Mouse (Mus musculus) limb, embryonic 14.5 days (tissue): ENCODE measurements around the gene Tbck. TPM values are rescaled to one million over a fixed set of nuclear protein-coding genes. Genes with fewer than 3 reads are reported as not detected.

ENCODE experiments used
- ATAC-seq: fragments of 200-750 bp; cut with Nextera tagmentation; 2 replicates; pipeline ENCODE4 v1.8.0; 2017; ENCODE audit warnings: low read depth, moderate number of reproducible peaks, moderate TSS enrichment; ENCODE audit not compliant: low FRiP score
- DNase-seq: peaks from one replicate; pipeline ENCODE4 v3.0.0-alpha.2; 2015; ENCODE audit warnings: low spot score
- H3K27ac ChIP-seq: fragments of 300-500 bp; sonication (generic); replicated peaks from 2 replicates; pipeline ENCODE4 v1.5.1; 2014; ENCODE audit warnings: low read depth, mild to moderate bottlenecking, low read length, moderate library complexity, mixed read lengths
- H3K27me3 ChIP-seq: fragments of 300-500 bp; sonication (generic); 2 replicates; pipeline ENCODE4 v1.6.1; 2014; ENCODE audit warnings: low read length, mixed read lengths; ENCODE audit not compliant: control insufficient read depth, insufficient read depth
- H3K36me3 ChIP-seq: fragments of 300-500 bp; sonication (generic); 2 replicates; pipeline ENCODE4 v1.6.1; 2014; ENCODE audit warnings: mild to moderate bottlenecking, low read length, moderate library complexity, mixed read lengths; ENCODE audit not compliant: control insufficient read depth, insufficient read depth
- H3K4me1 ChIP-seq: fragments of 300-500 bp; sonication (generic); 2 replicates; pipeline ENCODE4 v1.6.1; 2014; ENCODE audit warnings: antibody characterized with exemption, low read length, mixed read lengths; ENCODE audit not compliant: control insufficient read depth, insufficient read depth
- H3K4me2 ChIP-seq: fragments of 300-500 bp; sonication (generic); replicated peaks from 2 replicates; pipeline ENCODE4 v1.6.1; 2014; ENCODE audit warnings: low read depth, mild to moderate bottlenecking, low read length, moderate library complexity; ENCODE audit not compliant: severe bottlenecking
- H3K4me3 ChIP-seq: fragments of 300-500 bp; sonication (generic); replicated peaks from 2 replicates; pipeline ENCODE4 v1.5.1; 2014; ENCODE audit warnings: low read length
- H3K9ac ChIP-seq: fragments of 300-500 bp; sonication (generic); 2 replicates; pipeline ENCODE4 v1.6.1; 2014; ENCODE audit warnings: mild to moderate bottlenecking, low read depth, low read length, moderate library complexity; ENCODE audit not compliant: severe bottlenecking
- H3K9me3 ChIP-seq: fragments of 300-500 bp; sonication (generic); 2 replicates; pipeline ENCODE4 v1.6.1; 2016; ENCODE audit warnings: low read length; ENCODE audit not compliant: control insufficient read depth
- POLR2A ChIP-seq: fragments of 200-500 bp; IDR thresholded peaks from 2 replicates; pipeline ENCODE4 v1.8.0; 2012; ENCODE audit warnings: inconsistent platforms, mild to moderate bottlenecking, moderate library complexity, borderline replicate concordance; ENCODE audit not compliant: insufficient read depth, insufficient read length; ENCODE audit errors: extremely low read depth
- WGBS: fragments of 180-500 bp; shearing (Covaris S2); extraction: QIAGEN DNeasy Blood & Tissue Kit; methylation state at CpG from one replicate; pipeline ENCODE4 v1.1.7; 2014; 5-methylcytosine and 5-hydroxymethylcytosine counted together
- polyA plus RNA-seq, 2 experiments: library from polyadenylated mRNA; depleted of rRNA in 1 of 2; stranded (reverse) in 1 of 2; unstranded in 1 of 2; fragments of >200 nt; fragmentation: Nextera tagmentation in 1 of 2; extraction: Ambion mirVana in 1 of 2; gene quantifications; 2 replicates each; pipeline versions ENCODE4 v1.2.1 to v1.2.3; 2012 to 2014

The Tbck gene
- polyA plus RNA-seq, 2 experiments: 7.4 to 19.1 TPM

GRCm38 (mm10) chr3:132831179-132831873 is 147.4 kb downstream of the Tbck start:
- 80% methylated on average over 16 of the region's 16 CpGs for WGBS
- H3K9me3 ChIP-seq: no peaks in the 10 kb centered on the region
- H3K4me1 ChIP-seq: no peaks in the 10 kb centered on the region
- H3K27ac ChIP-seq: no peak overlapping the region
- no peak for DNase-seq
- H3K4me2 ChIP-seq: no peak overlapping the region
- TF ChIP-seq POLR2A: no peak
- ATAC-seq: no peak
- no peaks in the 10 kb centered on the region for H3K27me3 ChIP-seq
- H3K36me3 ChIP-seq: peaks cover 17% of the 10 kb centered on the region
- no peak overlapping the region for H3K4me3 ChIP-seq
- no peak overlapping the region for H3K9ac ChIP-seq

- 92% methylated on average over 6 of the region's 6 CpGs for WGBS
- no peak overlapping the region for H3K9ac ChIP-seq
- DNase-seq (no peak), ATAC-seq (no peak)
- H3K27me3 ChIP-seq: no peaks in the 10 kb centered on the region
- no peak overlapping the region for H3K4me2 ChIP-seq
- no peaks in the 10 kb centered on the region for H3K9me3 ChIP-seq
- H3K4me1 ChIP-seq: no peaks in the 10 kb centered on the region
- H3K4me3 ChIP-seq: no peak overlapping the region
- TF ChIP-seq POLR2A: no peak
- no peak overlapping the region for H3K27ac ChIP-seq
- H3K36me3 ChIP-seq: peaks cover 33% of the 10 kb centered on the region
These were observed 151.3 kb downstream of the Tbck start for GRCm38 (mm10) chr3:132835118-132835794.

GRCm38 (mm10) chr3:132837134-132837533 is 153.2 kb downstream of the Tbck start:
- DNase-seq (no peak), ATAC-seq (no peak)
- no peaks in the 10 kb centered on the region for H3K4me1 ChIP-seq
- H3K27me3 ChIP-seq: no peaks in the 10 kb centered on the region
- H3K4me2 ChIP-seq: no peak overlapping the region
- H3K27ac ChIP-seq: no peak overlapping the region
- 89% methylated on average over 4 of the region's 4 CpGs for WGBS
- peaks cover 34% of the 10 kb centered on the region for H3K36me3 ChIP-seq
- no peak overlapping the region for H3K4me3 ChIP-seq
- TF ChIP-seq POLR2A: no peak
- no peak overlapping the region for H3K9ac ChIP-seq
- no peaks in the 10 kb centered on the region for H3K9me3 ChIP-seq

GRCm38 (mm10) chr3:132838656-132839417 is 154.9 kb downstream of the Tbck start:
- DNase-seq (no peak), ATAC-seq (no peak)
- peaks cover 38% of the 10 kb centered on the region for H3K36me3 ChIP-seq
- H3K4me2 ChIP-seq: no peak overlapping the region
- 94% methylated on average over 15 of the region's 15 CpGs for WGBS
- H3K27me3 ChIP-seq: no peaks in the 10 kb centered on the region
- H3K4me3 ChIP-seq: no peak overlapping the region
- H3K9me3 ChIP-seq: no peaks in the 10 kb centered on the region
- H3K27ac ChIP-seq: no peak overlapping the region
- TF ChIP-seq POLR2A: no peak
- H3K4me1 ChIP-seq: no peaks in the 10 kb centered on the region
- no peak overlapping the region for H3K9ac ChIP-seq

GRCm38 (mm10) chr3:132839516-132839915 is 155.6 kb downstream of the Tbck start:
- no peak overlapping the region for H3K4me3 ChIP-seq

More at GRCm38 (mm10) chr3:132839516-132839915, 155.6 kb downstream of the Tbck start:
- Histone ChIP-seq H3K4me1 (no peaks in the 10 kb centered on the region), H3K9me3 (no peaks in the 10 kb centered on the region), H3K27ac (no peak overlapping the region), H3K4me2 (no peak overlapping the region), H3K36me3 (peaks cover 33% of the 10 kb centered on the region), H3K27me3 (no peaks in the 10 kb centered on the region), H3K9ac (no peak overlapping the region)
- WGBS: 86% methylated on average over 8 of the region's 8 CpGs
- ATAC-seq (no peak), DNase-seq (no peak)
- TF ChIP-seq POLR2A: no peak
